Mouse (Mus musculus) stomach, postnatal 0 days (tissue): ENCODE results near the gene Wwox.

Source experiments
- CTCF ChIP-seq: IDR thresholded peaks from 2 replicates; pipeline ENCODE4 v1.5.1; 2016; ENCODE audit warnings: antibody characterized with exemption, low read depth, mild to moderate bottlenecking, moderate library complexity
- EP300 ChIP-seq: optimal IDR thresholded peaks from 2 replicates; pipeline ENCODE3; 2016; ENCODE audit warnings: antibody characterized with exemption

DNA sequence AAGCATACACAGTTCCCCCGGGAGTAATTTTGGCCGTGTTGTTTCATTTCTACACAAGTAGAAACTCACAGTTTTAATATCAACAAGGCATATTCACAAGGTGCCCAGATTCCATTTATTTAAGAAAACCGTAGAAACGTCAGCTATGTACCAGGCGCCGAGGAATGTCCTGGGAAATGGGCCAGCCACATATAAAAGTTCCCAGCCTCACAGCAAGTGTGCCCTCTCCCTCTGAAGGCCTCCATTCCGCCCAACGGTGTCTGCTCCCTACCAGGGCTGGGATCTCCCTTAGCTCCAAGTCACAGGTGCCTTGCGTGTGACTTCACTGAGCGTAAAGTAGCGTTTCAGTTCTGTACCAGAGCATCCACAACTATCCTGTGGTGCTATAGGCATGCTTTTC is 346.4 kb downstream of the Wwox start:
- no peak for TF ChIP-seq EP300
- TF ChIP-seq CTCF: no peak
